Mouse (Mus musculus) embryo, embryonic 9.5 days (tissue): ENCODE data around the gene Hexim2.
A peak's percentile ranks its signal among the peaks of the same experiment; 100 is the strongest.

Source experiments
- DNase-seq: peaks from one replicate; pipeline ENCODE4 v3.0.0-alpha.2; 2017; ENCODE audit errors: extremely low spot score

Gene Hexim2

GRCm38 (mm10) chr11:103131701-103132575 is at the start of gene Hexim2:
Gene Hexim2 (plus strand): TSS chr11:103132429.
- DNase-seq = peak; percentile 69

- no peak for DNase-seq
Observed at GRCm38 (mm10) chr11:103093306-103093705, 38.9 kb upstream of the Hexim2 start.

GRCm38 (mm10) chr11:103093862-103094833 is 38.1 kb upstream of the Hexim2 start:
- no peak for DNase-seq

GRCm38 (mm10) chr11:103095107-103095670 is 37.0 kb upstream of the Hexim2 start:
- no peak for DNase-seq

- no peak for DNase-seq
Observed at GRCm38 (mm10) chr11:103095801-103096200, 36.4 kb upstream of the Hexim2 start.

- no peak for DNase-seq
Observed at GRCm38 (mm10) chr11:103096979-103097894, 35.0 kb upstream of the Hexim2 start.

GRCm38 (mm10) chr11:103098531-103099190 is 33.6 kb upstream of the Hexim2 start:
- DNase-seq = no peak

GRCm38 (mm10) chr11:103099352-103099940 is 32.8 kb upstream of the Hexim2 start:
- DNase-seq = no peak

GRCm38 (mm10) chr11:103100361-103100760 is 31.9 kb upstream of the Hexim2 start:
- no peak for DNase-seq

- DNase-seq = peak; percentile 76
Observed at GRCm38 (mm10) chr11:103101481-103101865, 30.8 kb upstream of the Hexim2 start, which contains the start of the genes Plcd3 and Acbd4. Gene Plcd3 (minus strand): TSS chr11:103101658. Gene Acbd4 (plus strand): TSS chr11:103101682.

- peak; percentile 54 for DNase-seq
Observed at GRCm38 (mm10) chr11:103101866-103102501, 30.2 kb upstream of the Hexim2 start.

GRCm38 (mm10) chr11:103102725-103103349 is 29.4 kb upstream of the Hexim2 start:
- DNase-seq = peak; percentile 96

GRCm38 (mm10) chr11:103103621-103104020 is 28.6 kb upstream of the Hexim2 start:
- no peak for DNase-seq

GRCm38 (mm10) chr11:103104469-103104868 is 27.8 kb upstream of the Hexim2 start:
- no peak for DNase-seq

GRCm38 (mm10) chr11:103105180-103105725 is 27.0 kb upstream of the Hexim2 start:
- DNase-seq = no peak

- DNase-seq = no peak
Observed at GRCm38 (mm10) chr11:103105810-103106209, 26.4 kb upstream of the Hexim2 start.

GRCm38 (mm10) chr11:103106386-103106785 is 25.8 kb upstream of the Hexim2 start:
- no peak for DNase-seq

GRCm38 (mm10) chr11:103111301-103111700 is 20.9 kb upstream of the Hexim2 start:
- DNase-seq = no peak
